Mouse (Mus musculus) stomach, embryonic 15.5 days (tissue): ENCODE results near the gene Slc19a1. TPM values are rescaled to one million over a fixed set of nuclear protein-coding genes. Genes with fewer than 3 reads are reported as not detected.

Experiments used
- ATAC-seq: fragments of 200-750 bp; cut with Nextera tagmentation; 2 replicates; pipeline ENCODE4 v1.8.0; 2017; ENCODE audit warnings: low read depth, moderate number of reproducible peaks, moderate TSS enrichment; ENCODE audit not compliant: insufficient read depth, low FRiP score
- H3K27ac ChIP-seq: fragments of 300-500 bp; sonication (generic); 2 replicates; pipeline ENCODE4 v1.5.1; 2015; ENCODE audit warnings: mild to moderate bottlenecking, inconsistent platforms
- H3K27me3 ChIP-seq: fragments of 300-500 bp; sonication (generic); replicated peaks from 2 replicates; pipeline ENCODE4 v1.6.1; 2015; ENCODE audit warnings: inconsistent platforms
- H3K36me3 ChIP-seq: fragments of 300-500 bp; sonication (generic); 2 replicates; pipeline ENCODE4 v1.6.1; 2015; ENCODE audit warnings: inconsistent platforms
- H3K4me1 ChIP-seq: fragments of 300-500 bp; sonication (generic); 2 replicates; pipeline ENCODE4 v1.6.1; 2015; ENCODE audit warnings: inconsistent platforms
- H3K4me2 ChIP-seq: fragments of 300-500 bp; sonication (generic); 2 replicates; pipeline ENCODE4 v1.6.1; 2015; ENCODE audit warnings: mild to moderate bottlenecking, inconsistent platforms
- H3K4me3 ChIP-seq: fragments of 300-500 bp; sonication (generic); replicated peaks from 2 replicates; pipeline ENCODE4 v1.5.1; 2015; ENCODE audit warnings: inconsistent platforms
- H3K9ac ChIP-seq: fragments of 300-500 bp; sonication (generic); 2 replicates; pipeline ENCODE4 v1.6.1; 2015; ENCODE audit warnings: inconsistent platforms
- H3K9me3 ChIP-seq: fragments of 300-500 bp; sonication (generic); 2 replicates; pipeline ENCODE4 v1.6.1; 2016; ENCODE audit warnings: inconsistent platforms
- WGBS: fragments of 180-500 bp; shearing (Covaris S2); methylation state at CpG from one replicate; pipeline ENCODE4 v1.1.7; 2015; 5-methylcytosine and 5-hydroxymethylcytosine counted together
- polyA plus RNA-seq: library from polyadenylated mRNA; unstranded; fragments of >200 nt; fragmentation: Nextera tagmentation; extraction: Ambion mirVana; gene quantifications from 2 replicates; pipeline ENCODE4 v1.2.1, GENCODE M21; 2015

Slc19a1 gene
- polyA plus RNA-seq, 1 experiment from 2014 or later, result 33.9 TPM

DNA sequence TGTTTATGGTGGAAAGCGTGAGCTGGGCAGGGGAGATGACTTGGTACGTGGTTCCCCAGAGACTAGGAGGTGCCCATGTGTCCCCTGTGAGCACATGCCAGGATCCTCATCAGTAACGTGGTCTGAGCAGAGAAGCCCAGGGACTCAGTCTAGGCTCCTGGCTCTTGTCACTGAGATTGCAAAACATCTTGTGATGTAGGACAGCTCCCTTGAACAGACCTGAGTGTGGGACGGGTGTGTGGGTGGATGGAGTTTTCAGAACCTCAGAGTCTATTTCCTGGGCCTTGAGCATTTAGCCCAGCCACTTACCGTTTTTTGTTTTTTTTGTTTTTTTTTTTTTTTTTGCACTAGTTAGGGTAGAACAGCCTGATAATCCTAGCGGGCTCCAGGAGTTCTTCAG, 3.4 kb downstream of the Slc19a1 start:
- Histone ChIP-seq H3K4me2 (no peak overlapping the region), H3K27me3 (no peaks in the 10 kb centered on the region), H3K36me3 (0 out of 2 replicates have a peak, but pooled peaks cover 4% of the 10 kb centered on the region), H3K4me3 (no peak overlapping the region), H3K9ac (no peak overlapping the region), H3K4me1 (peaks cover 18% of the 10 kb centered on the region), H3K9me3 (no peaks in the 10 kb centered on the region), H3K27ac (no peak overlapping the region)
- WGBS, result 84% methylated on average over 6 of the region's 6 CpGs
- no peak for ATAC-seq

GRCm38 (mm10) chr10:77038579-77039174, 6.6 kb downstream of the Slc19a1 start:
- Histone ChIP-seq H3K9me3 (no peaks in the 10 kb centered on the region), H3K36me3 (peaks cover 19% of the 10 kb centered on the region; the same call in 1 of the 2 replicates), H3K4me1 (peaks cover 14% of the 10 kb centered on the region), H3K27ac (no peak overlapping the region), H3K4me3 (no peak overlapping the region), H3K9ac (no peak overlapping the region), H3K4me2 (no peak overlapping the region), H3K27me3 (no peaks in the 10 kb centered on the region)
- 83% methylated on average over 8 of the region's 8 CpGs for WGBS
- ATAC-seq, result no peak

GRCm38 (mm10) chr10:77048196-77048595, 16.2 kb downstream of the Slc19a1 start:
- Histone ChIP-seq H3K9me3 (no peaks in the 10 kb centered on the region), H3K9ac (no peak overlapping the region), H3K4me1 (no peaks in the 10 kb centered on the region), H3K36me3 (peaks cover 43% of the 10 kb centered on the region), H3K27ac (no peak overlapping the region), H3K4me2 (no peak overlapping the region), H3K4me3 (no peak overlapping the region), H3K27me3 (no peaks in the 10 kb centered on the region)
- WGBS, result 65% methylated on average over 4 of the region's 4 CpGs
- ATAC-seq, result no peak

DNA sequence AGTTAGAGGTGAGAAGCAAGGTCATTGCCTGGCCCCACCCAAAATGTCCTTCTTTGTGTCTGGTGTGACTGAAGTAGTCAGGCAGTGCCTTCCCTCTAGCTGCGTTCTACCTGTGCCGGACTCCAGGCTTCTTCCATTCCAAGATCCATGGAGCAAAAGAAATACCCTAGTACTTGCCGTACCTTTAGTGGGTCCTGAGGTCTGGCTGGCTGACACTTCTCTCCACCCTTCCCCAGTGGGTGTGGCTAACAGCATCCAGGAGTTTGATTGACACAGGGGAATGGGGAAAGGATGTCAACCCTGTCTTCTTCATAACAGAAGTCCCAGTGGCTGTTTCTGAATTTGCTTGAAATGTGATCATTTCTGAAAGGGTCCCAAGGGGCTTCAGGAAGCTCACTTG, 16.6 kb downstream of the Slc19a1 start:
- ATAC-seq, result no peak
- 97% methylated on average over 3 of the region's 3 CpGs for WGBS
- H3K4me3 ChIP-seq, result no peak overlapping the region
- H3K9me3 ChIP-seq, result no peaks in the 10 kb centered on the region
- no peaks in the 10 kb centered on the region for H3K27me3 ChIP-seq
- H3K4me2 ChIP-seq, result no peak overlapping the region
- no peak overlapping the region for H3K27ac ChIP-seq
- no peaks in the 10 kb centered on the region for H3K4me1 ChIP-seq
- no peak overlapping the region for H3K9ac ChIP-seq
- peaks cover 39% of the 10 kb centered on the region for H3K36me3 ChIP-seq

DNA sequence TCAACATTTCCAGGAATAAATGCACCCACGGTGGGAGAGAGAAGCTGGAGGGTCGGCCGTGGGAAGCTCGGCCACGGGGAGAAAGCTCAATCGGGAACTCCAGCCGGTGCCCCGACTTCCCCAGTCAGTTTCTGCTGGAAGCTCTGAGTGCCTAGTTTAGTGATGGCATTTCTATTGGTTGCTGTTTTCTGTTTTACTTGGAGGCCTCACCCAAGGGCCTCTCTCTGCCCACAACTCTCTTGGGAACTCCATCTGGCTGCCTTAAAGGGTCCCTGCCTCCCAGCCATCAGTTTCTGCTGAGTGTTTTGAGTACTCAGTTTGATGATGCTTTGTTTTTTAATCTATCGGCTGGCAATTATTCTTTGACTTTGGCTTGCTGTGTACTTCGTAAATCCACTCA, 24.7 kb downstream of the Slc19a1 start:
- 81% methylated on average over 10 of the region's 10 CpGs for WGBS
- H3K27me3 ChIP-seq, result no peaks in the 10 kb centered on the region
- no peak for ATAC-seq
- H3K4me2 ChIP-seq, result no peak overlapping the region
- no peak overlapping the region for H3K4me3 ChIP-seq
- H3K36me3 ChIP-seq, result peaks cover 3% of the 10 kb centered on the region; the same call in 1 of the 2 replicates
- no peak overlapping the region for H3K9ac ChIP-seq
- H3K4me1 ChIP-seq, result peaks cover 6% of the 10 kb centered on the region; the same call in 1 of the 2 replicates
- no peaks in the 10 kb centered on the region for H3K9me3 ChIP-seq
- no peak overlapping the region for H3K27ac ChIP-seq

GRCm38 (mm10) chr10:77061426-77061825, 29.4 kb downstream of the Slc19a1 start:
- whole genome bisulfite sequencing, result 56% methylated on average over 3 of the region's 3 CpGs
- Histone ChIP-seq H3K4me2 (no peak overlapping the region), H3K9ac (no peak overlapping the region), H3K36me3 (no peaks in the 10 kb centered on the region), H3K4me1 (peaks cover 10% of the 10 kb centered on the region; the same call in 1 of the 2 replicates), H3K4me3 (no peak overlapping the region), H3K27me3 (no peaks in the 10 kb centered on the region), H3K27ac (no peak overlapping the region), H3K9me3 (no peaks in the 10 kb centered on the region)
- no peak for ATAC-seq

GRCm38 (mm10) chr10:77062393-77063010, 30.5 kb downstream of the Slc19a1 start:
- H3K36me3 ChIP-seq, result no peaks in the 10 kb centered on the region
- WGBS, result 67% methylated on average over 11 of the region's 11 CpGs
- no peaks in the 10 kb centered on the region for H3K27me3 ChIP-seq
- H3K4me3 ChIP-seq, result no peak overlapping the region
- H3K4me2 ChIP-seq, result no peak overlapping the region
- no peak overlapping the region for H3K9ac ChIP-seq
- H3K9me3 ChIP-seq, result no peaks in the 10 kb centered on the region
- H3K27ac ChIP-seq, result no peak overlapping the region
- peaks cover 10% of the 10 kb centered on the region; the same call in 1 of the 2 replicates for H3K4me1 ChIP-seq
- no peak for ATAC-seq

- Histone ChIP-seq H3K4me1 (peaks cover 10% of the 10 kb centered on the region; the same call in 1 of the 2 replicates), H3K27me3 (no peaks in the 10 kb centered on the region), H3K27ac (no peak overlapping the region), H3K9ac (no peak overlapping the region), H3K4me3 (no peak overlapping the region), H3K36me3 (no peaks in the 10 kb centered on the region), H3K4me2 (no peak overlapping the region), H3K9me3 (no peaks in the 10 kb centered on the region)
- ATAC-seq, result no peak
- WGBS, result 87% methylated on average over 3 of the region's 3 CpGs
Observed at GRCm38 (mm10) chr10:77064239-77064638, 32.2 kb downstream of the Slc19a1 start.

GRCm38 (mm10) chr10:77064659-77065058, 32.6 kb downstream of the Slc19a1 start:
- H3K4me1 ChIP-seq, result peaks cover 10% of the 10 kb centered on the region; the same call in 1 of the 2 replicates
- no peaks in the 10 kb centered on the region for H3K9me3 ChIP-seq
- no peak overlapping the region for H3K4me3 ChIP-seq
- no peak overlapping the region for H3K27ac ChIP-seq
- no peak overlapping the region for H3K9ac ChIP-seq
- no peak overlapping the region for H3K4me2 ChIP-seq
- ATAC-seq, result no peak
- H3K36me3 ChIP-seq, result no peaks in the 10 kb centered on the region
- no peaks in the 10 kb centered on the region for H3K27me3 ChIP-seq

GRCm38 (mm10) chr10:77068469-77068868, 36.4 kb downstream of the Slc19a1 start:
- ATAC-seq, result no peak
- H3K36me3 ChIP-seq, result no peaks in the 10 kb centered on the region
- H3K9me3 ChIP-seq, result no peaks in the 10 kb centered on the region
- no peak overlapping the region for H3K4me2 ChIP-seq
- H3K4me1 ChIP-seq, result no peaks in the 10 kb centered on the region
- WGBS, result 87% methylated on average over 7 of the region's 7 CpGs
- no peak overlapping the region for H3K4me3 ChIP-seq
- H3K27me3 ChIP-seq, result no peaks in the 10 kb centered on the region
- H3K9ac ChIP-seq, result no peak overlapping the region
- no peak overlapping the region for H3K27ac ChIP-seq

- WGBS, result 57% methylated on average over 4 of the region's 4 CpGs
- no peaks in the 10 kb centered on the region for H3K27me3 ChIP-seq
- H3K9ac ChIP-seq, result no peak overlapping the region
- H3K4me1 ChIP-seq, result no peaks in the 10 kb centered on the region
- no peak overlapping the region for H3K27ac ChIP-seq
- ATAC-seq, result no peak
- no peak overlapping the region for H3K4me2 ChIP-seq
- H3K9me3 ChIP-seq, result no peaks in the 10 kb centered on the region
- no peaks in the 10 kb centered on the region for H3K36me3 ChIP-seq
- no peak overlapping the region for H3K4me3 ChIP-seq
Observed at GRCm38 (mm10) chr10:77070072-77070471, 38.0 kb downstream of the Slc19a1 start.

DNA sequence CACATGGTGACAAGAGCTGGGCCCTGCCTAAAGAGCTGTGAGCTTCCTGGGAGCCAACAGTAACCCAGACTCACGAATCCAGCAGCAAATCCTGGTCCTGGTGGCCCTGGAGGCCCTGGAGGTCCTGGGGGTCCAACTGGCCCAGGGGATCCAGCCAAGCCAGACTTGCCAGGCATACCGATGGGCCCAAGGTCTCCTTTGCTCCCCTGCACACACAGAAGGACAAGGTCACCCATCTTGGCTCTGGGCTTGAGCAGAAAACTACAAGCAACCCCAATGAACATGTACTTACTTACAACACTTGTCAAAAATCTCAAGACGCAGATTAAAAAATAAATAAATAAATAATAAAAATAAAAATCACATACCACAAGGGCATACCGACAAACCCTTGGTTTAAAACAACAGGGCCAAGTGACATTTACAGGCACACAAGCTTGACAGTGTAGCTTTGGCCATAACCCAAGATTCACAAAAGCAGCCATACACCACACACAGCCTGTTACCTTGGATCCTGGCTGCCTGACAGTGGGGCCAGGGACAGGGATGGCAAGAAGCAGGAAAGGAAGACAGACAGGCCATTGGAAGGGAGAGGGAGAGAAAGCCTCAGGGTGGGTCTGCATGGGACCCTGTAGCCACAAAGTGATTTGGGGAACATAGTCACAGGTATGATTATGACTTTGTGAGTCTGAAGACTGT, 42.4 kb downstream of the Slc19a1 start:
- no peak for ATAC-seq
- no peaks in the 10 kb centered on the region for H3K9me3 ChIP-seq
- no peaks in the 10 kb centered on the region for H3K27me3 ChIP-seq
- WGBS, result 79% methylated on average over 4 of the region's 4 CpGs
- H3K9ac ChIP-seq, result no peak overlapping the region
- H3K4me3 ChIP-seq, result no peak overlapping the region
- H3K4me2 ChIP-seq, result no peak overlapping the region
- no peaks in the 10 kb centered on the region for H3K4me1 ChIP-seq
- no peak overlapping the region for H3K27ac ChIP-seq
- H3K36me3 ChIP-seq, result peaks cover 7% of the 10 kb centered on the region
